Mouse (Mus musculus) ovary, adult 18-20 months (tissue): ENCODE data around the gene Kcnj8.

Source experiments
- DNase-seq: peaks from one replicate; pipeline ENCODE4 v3.0.0; 2022; ENCODE audit warnings: low spot score, mixed read lengths

The Kcnj8 gene

GRCm38 (mm10) chr6:142571055-142571618 is at the start of gene Kcnj8:
TSS of gene Kcnj8 (minus strand) at chr6:142571614.
- peak; percentile 74 for DNase-seq

- DNase-seq = no peak
These were observed 45.2 kb upstream of the Kcnj8 start for GRCm38 (mm10) chr6:142616659-142617058.

GRCm38 (mm10) chr6:142614324-142614723 is 42.9 kb upstream of the Kcnj8 start:
- no peak for DNase-seq

- no peak for DNase-seq
These were observed 41.0 kb upstream of the Kcnj8 start for GRCm38 (mm10) chr6:142612366-142612765.

- no peak for DNase-seq
These were observed 38.3 kb upstream of the Kcnj8 start for GRCm38 (mm10) chr6:142609401-142610373.

GRCm38 (mm10) chr6:142607080-142607479 is 35.7 kb upstream of the Kcnj8 start:
- no peak for DNase-seq

- no peak for DNase-seq
These were observed 31.4 kb upstream of the Kcnj8 start for GRCm38 (mm10) chr6:142602772-142603171.

GRCm38 (mm10) chr6:142578831-142579230 is 7.4 kb upstream of the Kcnj8 start:
- DNase-seq = no peak

- DNase-seq = no peak
These were observed 6.4 kb upstream of the Kcnj8 start for GRCm38 (mm10) chr6:142577801-142578200.

- DNase-seq = no peak
These were observed 1.5 kb upstream of the Kcnj8 start for GRCm38 (mm10) chr6:142572876-142573275.

GRCm38 (mm10) chr6:142571629-142572360 is 381 bp upstream of the Kcnj8 start:
- DNase-seq = no peak

GRCm38 (mm10) chr6:142570046-142570770 is 1.2 kb downstream of the Kcnj8 start:
- DNase-seq = no peak

GRCm38 (mm10) chr6:142568713-142569357 is 2.6 kb downstream of the Kcnj8 start:
- DNase-seq = no peak

- peak; percentile 12 for DNase-seq
These were observed 4.0 kb downstream of the Kcnj8 start for GRCm38 (mm10) chr6:142567452-142567851.

- DNase-seq = no peak
These were observed 6.7 kb downstream of the Kcnj8 start for GRCm38 (mm10) chr6:142564746-142565145.

GRCm38 (mm10) chr6:142561151-142561550 is 10.3 kb downstream of the Kcnj8 start:
- DNase-seq = no peak

GRCm38 (mm10) chr6:142558772-142559679 is 12.4 kb downstream of the Kcnj8 start:
- no peak for DNase-seq

GRCm38 (mm10) chr6:142558076-142558475 is 13.3 kb downstream of the Kcnj8 start:
- DNase-seq = no peak

GRCm38 (mm10) chr6:142555988-142556387 is 15.4 kb downstream of the Kcnj8 start:
- no peak for DNase-seq

- DNase-seq = no peak
These were observed 19.9 kb downstream of the Kcnj8 start for GRCm38 (mm10) chr6:142551482-142551881.
